Mouse (Mus musculus) ES-E14 (cell line): ENCODE data around the gene Myo1d. TPM values are rescaled to one million over a fixed set of nuclear protein-coding genes. Genes with fewer than 3 reads are reported as not detected.

Experiments
- DNase-seq: peaks from one replicate; pipeline ENCODE4 v3.0.0-alpha.2; 2013; ENCODE audit warnings: low read depth, low spot score
- H3K27ac ChIP-seq: 2 replicates; pipeline ENCODE4 v1.5.1; 2012; ENCODE audit warnings: low read depth, mild to moderate bottlenecking, low read length, moderate library complexity, mixed read lengths; ENCODE audit not compliant: poor library complexity, insufficient read depth, severe bottlenecking
- H3K36me3 ChIP-seq: 2 replicates; pipeline ENCODE4 v1.6.1; 2012; ENCODE audit warnings: mild to moderate bottlenecking, low read length, moderate library complexity, mixed read lengths; ENCODE audit not compliant: control insufficient read depth, poor library complexity, insufficient read depth, severe bottlenecking
- H3K4me1 ChIP-seq, 2 experiments: fragments of 150-350 bp in 1 of 2; sonication (generic) in 1 of 2; 2 replicates each; pipeline ENCODE4 v1.6.1; 2012; ENCODE audit warnings: low read length in 2 of 2, mild to moderate bottlenecking in 1 of 2, mixed read lengths in 1 of 2; ENCODE audit not compliant: control insufficient read depth in 2 of 2, insufficient read depth in 2 of 2, poor library complexity in 1 of 2
- H3K4me3 ChIP-seq, 2 experiments: fragments of 150-350 bp in 1 of 2; sonication (generic) in 1 of 2; 2 replicates each; pipeline ENCODE4 v1.5.1; 2012; ENCODE audit warnings: low read length in 2 of 2, low read depth in 1 of 2, mild to moderate bottlenecking in 1 of 2, mixed read lengths in 1 of 2; ENCODE audit not compliant: insufficient read depth in 1 of 2, poor library complexity in 1 of 2, severe bottlenecking in 1 of 2
- H3K9ac ChIP-seq: 2 replicates; pipeline ENCODE4 v1.6.1; 2012; ENCODE audit warnings: low read depth, mild to moderate bottlenecking, low read length, mixed read lengths; ENCODE audit not compliant: poor library complexity, insufficient read depth, severe bottlenecking
- H3K9me3 ChIP-seq: fragments of 150-350 bp; sonication (generic); 2 replicates; pipeline ENCODE4 v1.6.1; 2012; ENCODE audit warnings: low read depth, mild to moderate bottlenecking, low read length; ENCODE audit not compliant: control insufficient read depth, insufficient read depth
- CHD2 ChIP-seq: IDR thresholded peaks from 2 replicates; pipeline ENCODE4 v1.6.1; 2014; ENCODE audit warnings: mild to moderate bottlenecking, low read depth, low read length, inconsistent platforms
- HCFC1 ChIP-seq: IDR thresholded peaks from 2 replicates; pipeline ENCODE4 v1.6.1; 2012; ENCODE audit warnings: low read length, inconsistent platforms, borderline replicate concordance; ENCODE audit not compliant: insufficient read depth
- MAFK ChIP-seq: IDR thresholded peaks from 2 replicates; pipeline ENCODE4 v1.6.1; 2014; ENCODE audit warnings: mild to moderate bottlenecking, low read depth, low read length, inconsistent platforms; ENCODE audit not compliant: insufficient read depth
- ZC3H11A ChIP-seq: IDR thresholded peaks from 2 replicates; pipeline ENCODE4 v1.6.1; 2012; ENCODE audit warnings: low read depth, mild to moderate bottlenecking, inconsistent platforms, low read length, borderline replicate concordance
- ZNF384 ChIP-seq: IDR thresholded peaks from 2 replicates; pipeline ENCODE4 v1.6.1; 2012; ENCODE audit warnings: low read depth, low read length, inconsistent platforms
- in situ Hi-C, 2 experiments: fragments of 600-800 bp; cut with MboI; formaldehyde crosslinking; loops; one replicate each; pipeline ENCODE4 v1.15.1; 2025; ENCODE audit warnings: low sequenced_read_pairs in 2 of 2, inconsistent platforms in 1 of 2; ENCODE audit not compliant: unreplicated experiment in 2 of 2
- total RNA-seq: library from RNA; depleted of rRNA; stranded (reverse); fragments of 300-350 nt; gene quantifications from 2 replicates; pipeline ENCODE4 v1.2.3, GENCODE M21; 2012

Gene Myo1d
- total RNA-seq, 1 experiment: 2.9 TPM

GRCm38 (mm10) chr11:80719014-80719413 lies 60.8 kb downstream of the Myo1d start:
- H3K9ac ChIP-seq: no peak overlapping the region
- no peak overlapping the region for H3K4me3 ChIP-seq
- H3K9me3 ChIP-seq: no peaks in the 10 kb centered on the region
- DNase-seq: no peak
- 0 out of 4 replicates have a peak, but pooled peaks cover 0 to 2% of the 10 kb centered on the region in 2 experiments for H3K4me1 ChIP-seq
- no peak for TF ChIP-seq CHD2
- TF ChIP-seq ZC3H11A: no peak
- TF ChIP-seq HCFC1: no peak
- no peak for TF ChIP-seq MAFK
- TF ChIP-seq ZNF384: no peak
- no peak overlapping the region for H3K27ac ChIP-seq
- in situ Hi-C loops: no loop called here
- H3K36me3 ChIP-seq: no peaks in the 10 kb centered on the region

- TF ChIP-seq ZNF384 (no peak), CHD2 (no peak), ZC3H11A (no peak), MAFK (no peak), HCFC1 (no peak)
- H3K9me3 ChIP-seq: no peaks in the 10 kb centered on the region
- 0 out of 4 replicates have a peak, but pooled peaks cover 0 to 2% of the 10 kb centered on the region in 2 experiments for H3K4me1 ChIP-seq
- H3K27ac ChIP-seq: no peak overlapping the region
- H3K9ac ChIP-seq: no peak overlapping the region
- no peak for DNase-seq
- H3K4me3 ChIP-seq: no peak overlapping the region
- H3K36me3 ChIP-seq: no peaks in the 10 kb centered on the region
- in situ Hi-C loops: no loop called here
Measured at GRCm38 (mm10) chr11:80718036-80718435, 61.8 kb downstream of the Myo1d start.

DNA sequence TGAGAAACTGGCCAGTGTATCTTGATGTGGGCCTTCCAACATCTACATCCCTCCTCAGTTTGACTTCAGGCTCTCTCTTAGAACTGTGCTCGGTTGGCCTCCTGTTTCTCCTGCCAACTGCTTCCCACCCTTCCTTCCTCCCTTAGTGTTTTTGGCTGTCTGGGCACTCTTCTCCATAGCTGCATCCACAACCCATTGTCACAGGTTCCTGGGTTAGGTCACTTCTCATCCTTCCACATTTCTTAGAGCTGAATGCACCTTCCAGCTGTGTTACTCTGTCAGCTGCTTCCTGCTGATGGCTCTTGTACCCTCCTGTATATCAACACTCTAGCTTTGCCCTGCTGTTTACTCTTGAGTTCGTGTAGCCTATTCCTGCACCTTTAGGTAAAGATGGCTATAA lies 64.7 kb downstream of the Myo1d start:
- Histone ChIP-seq H3K4me1 (0 out of 4 replicates have a peak, but pooled peaks cover 0 to 2% of the 10 kb centered on the region in 2 experiments), H3K9ac (no peak overlapping the region), H3K36me3 (no peaks in the 10 kb centered on the region), H3K27ac (no peak overlapping the region), H3K9me3 (no peaks in the 10 kb centered on the region), H3K4me3 (no peak overlapping the region)
- in situ Hi-C loops: no loop called here
- DNase-seq: no peak
- no peak for TF ChIP-seq ZNF384
- no peak for TF ChIP-seq ZC3H11A
- no peak for TF ChIP-seq CHD2
- no peak for TF ChIP-seq MAFK
- no peak for TF ChIP-seq HCFC1

- in situ Hi-C loops: no loop called here
- Histone ChIP-seq H3K27ac (no peak overlapping the region), H3K4me1 (0 out of 4 replicates have a peak, but pooled peaks cover 0 to 2% of the 10 kb centered on the region in 2 experiments), H3K9me3 (no peaks in the 10 kb centered on the region), H3K9ac (no peak overlapping the region), H3K4me3 (no peak overlapping the region), H3K36me3 (no peaks in the 10 kb centered on the region)
- no peak for DNase-seq
- TF ChIP-seq HCFC1 (no peak), ZNF384 (no peak), CHD2 (no peak), MAFK (no peak), ZC3H11A (no peak)
Measured at GRCm38 (mm10) chr11:80713705-80714104, 66.1 kb downstream of the Myo1d start.

- TF ChIP-seq CHD2 (no peak), MAFK (no peak), ZNF384 (no peak), HCFC1 (no peak), ZC3H11A (no peak)
- Histone ChIP-seq H3K36me3 (no peaks in the 10 kb centered on the region), H3K4me3 (no peak overlapping the region), H3K27ac (no peak overlapping the region), H3K9me3 (no peaks in the 10 kb centered on the region), H3K4me1 (0 out of 4 replicates have a peak, but pooled peaks cover 0 to 2% of the 10 kb centered on the region in 2 experiments), H3K9ac (no peak overlapping the region)
- in situ Hi-C loops: no loop called here
- DNase-seq: no peak
Measured at GRCm38 (mm10) chr11:80712201-80712600, 67.6 kb downstream of the Myo1d start.
